Mouse (Mus musculus) spleen, adult 2 months (tissue): Measurements from ENCODE around the gene Apon.

Experiments
- CTCF ChIP-seq: fragments of 200-500 bp; IDR thresholded peaks from 2 replicates; pipeline ENCODE4 v1.5.1; 2011; ENCODE audit warnings: mild to moderate bottlenecking, inconsistent platforms; ENCODE audit not compliant: insufficient read depth, insufficient read length, insufficient replicate concordance; ENCODE audit errors: extremely low read depth
- POLR2A ChIP-seq: fragments of 200-500 bp; IDR thresholded peaks from 2 replicates; pipeline ENCODE4 v1.6.1; 2011; ENCODE audit warnings: low read depth, low read length, inconsistent platforms

- TF ChIP-seq CTCF (no peak), POLR2A (no peak)
Measured at GRCm38 (mm10) chr10:128302785-128303125, 48.9 kb downstream of the Apon start.
